Mouse (Mus musculus) small intestine, adult 2 months (tissue): ENCODE results near the gene Tdrd9. TPM values are rescaled to one million over a fixed set of nuclear protein-coding genes. Genes with fewer than 3 reads are reported as not detected.
A peak's percentile ranks its signal among the peaks of the same experiment; 100 is the strongest.
"Not testable (repeated sequence)": the region's sequence is repeated elsewhere in the genome, so short reads cannot be mapped to it uniquely, and the experiment has no call there.

Experiments
- H3K27ac ChIP-seq: fragments of 200-500 bp; 2 replicates; pipeline ENCODE4 v1.5.1; 2012; ENCODE audit warnings: low read depth, low read length, control low read depth, inconsistent platforms; ENCODE audit not compliant: insufficient read depth
- H3K27me3 ChIP-seq: fragments of 200-500 bp; 2 replicates; pipeline ENCODE4 v1.6.1; 2012; ENCODE audit warnings: mild to moderate bottlenecking, moderate library complexity, low read length, inconsistent platforms; ENCODE audit not compliant: control insufficient read depth, insufficient read depth
- H3K36me3 ChIP-seq: fragments of 200-500 bp; 2 replicates; pipeline ENCODE4 v1.6.1; 2012; ENCODE audit warnings: mild to moderate bottlenecking, low read length, control low read depth, inconsistent platforms; ENCODE audit not compliant: control insufficient read depth, insufficient read depth
- H3K4me1 ChIP-seq: fragments of 200-500 bp; 2 replicates; pipeline ENCODE4 v1.6.1; 2012; ENCODE audit warnings: low read length, inconsistent platforms, mixed read lengths; ENCODE audit not compliant: control insufficient read depth, insufficient read depth, insufficient read length
- H3K4me3 ChIP-seq: fragments of 200-500 bp; 2 replicates; pipeline ENCODE4 v1.5.1; 2012; ENCODE audit warnings: low read depth, mild to moderate bottlenecking, control low read depth, inconsistent platforms, low read length, moderate library complexity
- CTCF ChIP-seq: fragments of 200-500 bp; IDR thresholded peaks from 2 replicates; pipeline ENCODE4 v1.5.1; 2012; ENCODE audit warnings: low read depth, mild to moderate bottlenecking, control low read depth, inconsistent platforms, low read length, moderate library complexity, mixed read lengths; ENCODE audit not compliant: insufficient replicate concordance, insufficient read length; ENCODE audit errors: extremely low read depth
- POLR2A ChIP-seq: fragments of 200-500 bp; IDR thresholded peaks from 2 replicates; pipeline ENCODE4 v1.6.1; 2012; ENCODE audit warnings: low read depth, mild to moderate bottlenecking, control low read depth, inconsistent platforms, low read length, moderate library complexity
- WGBS: fragments of 180-500 bp; shearing (Covaris S2); methylation state at CpG from one replicate; pipeline ENCODE4 v1.1.7; 2018; 5-methylcytosine and 5-hydroxymethylcytosine counted together
- polyA plus RNA-seq: library from polyadenylated mRNA; depleted of rRNA; stranded (reverse); fragments of >200 nt; gene quantifications from 2 replicates; pipeline ENCODE4 v1.2.3, GENCODE M21; 2012

The Tdrd9 gene
- polyA plus RNA-seq, 1 experiment, result 0.04 TPM

DNA sequence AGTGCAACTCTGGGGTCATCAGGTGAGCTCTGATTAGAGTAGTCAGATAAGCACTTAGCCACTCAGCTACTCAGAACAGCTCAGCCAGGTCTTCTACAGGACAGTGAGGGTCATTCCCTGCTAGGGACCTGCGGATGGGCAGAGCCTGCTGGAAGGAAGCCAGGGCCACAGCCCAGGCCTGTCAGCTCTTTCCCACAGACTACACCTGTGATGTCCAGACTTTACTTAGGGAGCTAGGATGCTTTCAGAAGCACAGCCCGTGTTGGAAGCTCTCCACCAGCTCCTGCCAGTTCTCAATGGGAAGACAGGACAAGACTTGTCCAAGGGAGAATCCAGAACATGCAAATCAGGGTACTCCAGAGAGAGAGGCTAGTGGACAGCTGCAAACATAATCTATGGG, 37.4 kb upstream of the Tdrd9 start:
- TF ChIP-seq POLR2A (no peak), CTCF (no peak)
- Histone ChIP-seq H3K27ac (peak overlapping the region; percentile 72), H3K27me3 (no peaks in the 10 kb centered on the region), H3K4me3 (peak overlapping the region; percentile 45; the same call in 1 of the 2 replicates), H3K36me3 (no peaks in the 10 kb centered on the region), H3K4me1 (peaks cover 37% of the 10 kb centered on the region)
- 15% methylated on average over 2 of the region's 2 CpGs for WGBS

DNA sequence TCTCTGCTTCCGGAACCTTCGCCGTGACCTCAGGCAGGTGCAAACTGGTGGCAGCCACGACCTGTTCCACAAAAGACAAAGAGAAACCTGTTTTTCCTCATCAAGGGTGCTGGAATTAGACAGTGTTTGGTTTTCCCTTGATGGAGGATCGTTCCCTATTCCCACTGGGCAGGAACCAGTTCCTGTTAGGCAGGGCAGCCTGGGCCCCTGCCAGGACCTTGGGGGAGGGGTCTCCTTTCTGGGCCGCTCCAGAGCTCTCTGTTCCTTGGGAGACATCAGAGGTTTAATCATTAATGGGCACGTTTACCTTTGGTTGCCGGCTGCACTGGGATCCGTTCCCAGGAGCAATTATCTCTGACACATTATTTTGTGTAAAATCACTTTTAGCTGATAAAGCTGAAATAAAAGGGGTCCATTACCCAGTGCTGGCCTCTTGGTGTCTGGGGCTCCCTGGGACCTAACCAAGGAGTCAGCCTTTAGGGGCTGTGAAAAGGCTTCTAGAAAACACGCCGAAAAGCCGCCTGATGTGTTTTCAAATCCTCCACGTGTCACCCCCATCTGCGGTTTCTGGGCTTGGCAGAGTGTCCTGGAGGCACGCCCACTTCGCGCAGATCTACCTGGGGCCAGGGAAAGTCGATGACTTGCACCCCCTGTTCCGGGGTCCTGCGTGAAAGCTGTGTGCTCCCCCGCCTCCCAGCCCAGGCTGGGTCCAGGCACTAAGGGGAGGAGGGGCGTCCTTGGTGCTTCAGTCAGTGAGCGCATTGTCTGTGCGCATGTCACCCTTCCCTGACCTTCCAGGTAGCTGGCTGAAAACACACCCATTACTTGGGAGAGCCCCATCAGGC, 34.4 kb upstream of the Tdrd9 start:
- 21% methylated on average over 24 of the region's 24 CpGs for WGBS
- Histone ChIP-seq H3K4me1 (peaks cover 34% of the 10 kb centered on the region), H3K36me3 (no peaks in the 10 kb centered on the region), H3K4me3 (peak overlapping the region; percentile 49), H3K27ac (peak overlapping the region; percentile 95), H3K27me3 (no peaks in the 10 kb centered on the region)
- TF ChIP-seq POLR2A, result no peak
- TF ChIP-seq CTCF, result no peak

DNA sequence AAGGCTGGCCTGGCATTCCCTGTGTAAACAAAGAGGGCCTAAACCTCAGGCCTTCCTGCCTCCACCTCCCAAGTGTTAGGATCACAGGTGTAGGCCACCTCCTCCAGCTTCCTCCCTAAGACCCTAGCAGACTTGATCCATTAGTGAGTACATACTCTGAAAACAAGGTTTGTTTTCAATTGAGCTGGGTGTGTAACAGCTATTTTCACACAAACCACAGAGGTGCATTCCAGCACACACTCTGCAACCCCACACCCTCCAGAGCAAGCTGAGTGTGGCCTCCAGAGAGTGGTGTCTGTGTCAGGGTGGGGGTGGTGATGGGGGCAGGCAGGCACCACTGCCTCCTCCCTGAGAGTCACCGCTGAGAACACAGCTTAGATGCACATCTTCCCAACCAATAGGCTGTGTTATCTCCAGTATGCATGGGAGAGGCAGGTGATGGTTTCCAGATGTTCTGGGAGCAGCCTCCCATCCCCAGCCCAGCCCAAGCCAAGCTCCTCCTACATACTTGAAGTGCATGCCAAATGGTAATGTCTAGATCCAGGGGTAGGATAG, 32.7 kb upstream of the Tdrd9 start:
- no peak overlapping the region for H3K27ac ChIP-seq
- WGBS, result 22% methylated on average over 1 of the region's 1 CpGs
- H3K4me3 ChIP-seq, result no peak overlapping the region
- no peaks in the 10 kb centered on the region for H3K27me3 ChIP-seq
- TF ChIP-seq POLR2A, result no peak
- no peak for TF ChIP-seq CTCF
- no peaks in the 10 kb centered on the region for H3K36me3 ChIP-seq
- peaks cover 31% of the 10 kb centered on the region for H3K4me1 ChIP-seq

DNA sequence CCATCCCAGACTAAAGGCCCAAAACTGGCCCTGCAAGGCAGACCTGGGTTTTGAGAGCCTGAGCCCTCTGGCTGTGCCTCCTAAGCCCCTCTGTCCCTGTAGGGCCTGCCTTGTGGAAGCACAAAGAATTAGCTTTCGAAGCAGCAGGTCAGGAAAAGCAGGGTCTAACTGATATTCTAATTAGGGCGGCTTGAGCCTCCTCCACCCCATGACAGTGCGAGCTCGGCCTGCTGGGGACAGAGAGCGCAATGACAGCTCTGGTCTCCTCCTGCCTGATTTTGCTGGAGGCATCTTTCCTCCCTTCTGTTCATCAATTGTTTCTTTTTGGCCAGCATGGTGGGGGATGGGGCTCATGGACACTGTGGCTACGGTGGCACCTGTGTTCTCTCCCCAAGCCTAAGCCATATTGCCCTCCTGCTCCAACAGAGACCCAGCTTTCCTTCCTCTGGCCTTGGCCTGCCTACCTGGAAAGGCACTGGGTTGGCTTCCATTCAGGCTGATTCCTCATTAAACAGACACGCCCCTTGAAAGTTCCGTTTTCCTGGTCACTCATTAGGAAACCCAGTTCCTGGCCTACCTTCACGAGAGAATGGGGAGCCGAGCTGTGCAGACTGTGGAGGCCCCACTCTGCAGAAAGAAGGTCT, 27.8 kb upstream of the Tdrd9 start:
- Histone ChIP-seq H3K27ac (peak overlapping the region; percentile 71), H3K4me1 (peaks cover 30% of the 10 kb centered on the region), H3K4me3 (peak overlapping the region; percentile 57), H3K36me3 (no peaks in the 10 kb centered on the region), H3K27me3 (no peaks in the 10 kb centered on the region)
- no peak for TF ChIP-seq CTCF
- no peak; the same call in 1 of the 2 replicates for TF ChIP-seq POLR2A
- WGBS, result 48% methylated on average over 10 of the region's 10 CpGs

DNA sequence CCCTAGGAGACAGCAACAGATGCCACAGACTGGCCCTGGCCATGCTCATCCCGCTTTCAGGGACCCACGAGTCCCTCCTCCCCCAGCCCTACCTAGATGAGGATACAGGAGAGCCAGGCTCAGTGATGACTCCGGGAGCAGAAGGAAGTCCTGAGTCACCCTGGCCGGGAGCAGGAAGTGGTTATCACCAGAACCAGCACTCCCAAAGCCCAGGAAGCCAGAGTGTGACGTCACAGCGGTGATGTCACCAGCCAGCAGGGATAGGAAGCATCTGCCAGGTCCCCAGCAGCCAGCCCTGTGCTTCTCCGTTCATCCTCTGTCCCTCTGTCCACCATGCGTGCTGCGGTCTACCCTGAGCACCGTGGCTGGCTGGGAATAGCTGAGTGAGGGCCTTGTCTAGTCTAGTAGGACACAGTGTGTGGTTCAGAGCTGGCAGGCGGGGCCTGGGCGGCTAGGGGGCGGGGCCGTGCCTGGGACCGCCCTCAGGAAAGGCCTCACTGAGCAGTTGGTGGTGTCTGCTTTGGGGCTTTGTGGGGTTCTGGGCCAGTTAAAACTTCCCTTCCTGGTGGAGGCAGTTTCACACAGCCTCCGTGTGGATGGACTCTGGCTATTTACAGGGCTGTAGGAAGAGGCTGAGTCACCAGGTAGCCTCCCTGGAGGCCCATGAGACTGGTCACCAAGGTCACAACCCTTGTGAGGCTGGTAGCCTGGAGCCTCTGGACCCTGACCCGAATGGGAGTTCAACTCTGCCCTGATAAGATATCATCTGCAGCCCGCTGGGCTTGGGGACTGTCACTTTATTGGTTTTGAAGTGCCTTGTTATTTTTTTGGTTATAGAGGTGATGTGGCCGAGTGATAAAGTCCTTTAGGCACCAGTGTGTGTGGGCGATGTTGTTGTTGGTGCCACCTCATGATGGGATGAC, 27.0 kb upstream of the Tdrd9 start:
- not testable (repeated sequence) for H3K27me3 ChIP-seq, H3K36me3 ChIP-seq
- Histone ChIP-seq H3K27ac (peak overlapping the region; percentile 71), H3K4me1 (peaks cover 28% of the 10 kb centered on the region), H3K4me3 (peak overlapping the region; percentile 57)
- 19% methylated on average over 17 of the region's 20 CpGs for WGBS

DNA sequence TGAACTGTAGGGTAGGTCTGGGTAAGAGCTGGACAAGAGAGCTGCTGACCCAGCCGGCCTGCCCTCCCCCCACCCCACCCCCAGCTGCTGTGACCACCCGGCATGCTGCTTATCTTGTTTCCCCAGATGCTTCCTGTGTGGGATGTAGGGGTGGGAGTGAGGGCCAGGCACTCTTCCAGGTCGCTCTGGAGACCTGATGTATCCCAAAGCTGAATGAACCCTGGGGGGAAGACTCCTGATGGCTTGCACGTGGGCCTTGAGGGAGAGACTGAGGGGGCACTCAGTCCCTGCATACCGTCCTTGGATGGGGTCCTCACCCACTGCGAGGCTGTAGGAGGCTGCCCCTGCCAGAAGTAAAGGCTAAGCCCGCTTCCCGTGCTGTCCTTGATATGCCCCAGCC, 26.2 kb upstream of the Tdrd9 start:
- no peak for TF ChIP-seq POLR2A
- no peak for TF ChIP-seq CTCF
- Histone ChIP-seq H3K27me3 (no peaks in the 10 kb centered on the region), H3K4me3 (no peak overlapping the region), H3K27ac (peak overlapping the region; percentile 71), H3K4me1 (peaks cover 28% of the 10 kb centered on the region), H3K36me3 (no peaks in the 10 kb centered on the region)
- 60% methylated on average over 8 of the region's 8 CpGs for WGBS

DNA sequence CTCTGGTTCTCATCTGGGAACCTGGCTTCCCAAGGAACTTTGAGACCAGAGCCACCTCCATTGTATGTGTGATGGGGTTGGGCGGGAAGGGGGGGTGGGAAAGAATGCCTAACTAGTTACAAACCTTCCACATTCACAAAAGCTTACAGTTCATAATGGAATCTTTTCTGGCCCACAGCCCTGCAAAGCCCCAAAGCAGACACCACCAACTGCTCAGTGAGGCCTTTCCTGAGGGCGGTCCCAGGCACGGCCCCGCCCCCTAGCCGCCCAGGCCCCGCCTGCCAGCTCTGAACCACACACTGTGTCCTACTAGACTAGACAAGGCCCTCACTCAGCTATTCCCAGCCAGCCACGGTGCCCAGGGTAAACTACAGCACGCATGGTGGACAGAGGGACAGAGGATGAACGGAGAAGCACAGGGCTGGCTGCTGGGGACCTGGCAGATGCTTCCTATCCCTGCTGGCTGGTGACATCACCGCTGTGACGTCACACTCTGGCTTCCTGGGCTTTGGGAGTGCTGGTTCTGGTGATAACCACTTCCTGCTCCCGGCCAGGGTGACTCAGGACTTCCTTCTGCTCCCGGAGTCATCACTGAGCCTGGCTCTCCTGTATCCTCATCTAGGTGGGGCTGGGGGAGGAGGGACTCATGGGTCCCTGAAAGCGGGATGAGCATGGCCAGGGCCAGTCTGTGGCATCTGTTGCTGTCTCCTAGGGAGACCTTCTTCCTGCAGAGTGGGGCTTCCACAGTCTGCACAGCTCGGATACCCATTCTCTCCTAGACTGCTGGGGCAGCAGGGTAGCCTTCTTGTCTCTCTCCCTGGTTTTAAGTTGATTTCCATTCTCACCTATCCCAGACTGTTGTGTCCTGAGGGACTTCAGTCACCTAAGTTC, 25.3 kb upstream of the Tdrd9 start:
- not testable (repeated sequence) for H3K4me3 ChIP-seq, H3K36me3 ChIP-seq, H3K27me3 ChIP-seq
- 50% methylated on average over 12 of the region's 15 CpGs for WGBS
- peak overlapping the region; percentile 69 for H3K27ac ChIP-seq
- peaks cover 30% of the 10 kb centered on the region for H3K4me1 ChIP-seq
